Mouse (Mus musculus): ENCODE data around the gene Pkd1l2. TPM values are rescaled to one million over a fixed set of nuclear protein-coding genes. Genes with fewer than 3 reads are reported as not detected.

Gene Pkd1l2
- polyA plus RNA-seq (2012; rRNA removed) (not detected in 2 replicates), polyA plus RNA-seq (2014; fragmentation: Nextera tagmentation; extraction: Ambion mirVana) (not detected in 2 replicates)

- TF ChIP-seq CTCF (IDR thresholded peaks at IDR 0.05; ENCODE audit: low read depth) (no peak), EP300 (IDR thresholded peaks at IDR 0.05; ENCODE audit: low read depth) (no peak)
- Histone ChIP-seq H3K36me3 (replicated peaks; ENCODE audit: control insufficient read depth, insufficient read depth, low read depth) (no peaks in the 10 kb centered on the region), H3K4me3 (ENCODE audit: insufficient read depth in 1 of 2, low read depth in 2 of 2, low read length in 2 of 2) (no peak within 1 kb of the TSS), H3K9me3 (ENCODE audit: control insufficient read depth, low read length) (no peaks in the 10 kb centered on the region), H3K4me1 (replicated peaks; ENCODE audit: control insufficient read depth in 2 of 2, insufficient read depth in 2 of 2, low read length in 1 of 2) (peaks cover 46 to 64% of the 10 kb centered on the region in 2 experiments), H3K27me3 (ENCODE audit: control insufficient read depth, insufficient read depth, low read length) (no peaks in the 10 kb centered on the region), H3K27ac (peak within 1 kb of the TSS; percentile 52), H3K4me2 (ENCODE audit: low read depth) (peak within 1 kb of the TSS; percentile 40), H3K9ac (replicated peaks) (peak within 1 kb of the TSS; percentile 31)
- ATAC-seq (ENCODE audit: insufficient read depth), result no peak
- no peak for DNase-seq (ENCODE audit: low read depth in 3 of 3, low spot score in 3 of 3)
- WGBS (ENCODE audit: insufficient replicate concordance), result 47% methylated on average over 8 of the region's 8 CpGs
Observed at GRCm38 (mm10) chr8:117082399-117082872, at the start of gene Pkd1l2. Gene Pkd1l2, minus strand, starts transcription at chr8:117082449.

- Histone ChIP-seq H3K9me3 (ENCODE audit: control insufficient read depth, low read length) (no peaks in the 10 kb centered on the region), H3K4me3 (ENCODE audit: insufficient read depth in 1 of 2, low read depth in 2 of 2, low read length in 2 of 2) (no peak overlapping the region), H3K4me2 (ENCODE audit: low read depth) (no peak overlapping the region), H3K36me3 (replicated peaks; ENCODE audit: control insufficient read depth, insufficient read depth, low read depth) (no peaks in the 10 kb centered on the region), H3K4me1 (replicated peaks; ENCODE audit: control insufficient read depth in 2 of 2, insufficient read depth in 2 of 2, low read length in 1 of 2) (no peaks in the 10 kb centered on the region), H3K27me3 (ENCODE audit: control insufficient read depth, insufficient read depth, low read length) (no peaks in the 10 kb centered on the region), H3K27ac (no peak overlapping the region), H3K9ac (replicated peaks) (no peak overlapping the region)
- ATAC-seq (ENCODE audit: insufficient read depth), result no peak
- DNase-seq (ENCODE audit: low read depth in 3 of 3, low spot score in 3 of 3), result no peak
- 34% methylated on average over 8 of the region's 8 CpGs for WGBS (ENCODE audit: insufficient replicate concordance)
- TF ChIP-seq CTCF (IDR thresholded peaks at IDR 0.05; ENCODE audit: low read depth), result peak; percentile 68
- TF ChIP-seq EP300 (IDR thresholded peaks at IDR 0.05; ENCODE audit: low read depth), result no peak
Observed at GRCm38 (mm10) chr8:117127063-117127462, 44.8 kb upstream of the Pkd1l2 start.

GRCm38 (mm10) chr8:117126411-117126810, 44.2 kb upstream of the Pkd1l2 start:
- TF ChIP-seq CTCF (IDR thresholded peaks at IDR 0.05; ENCODE audit: low read depth) (no peak), EP300 (IDR thresholded peaks at IDR 0.05; ENCODE audit: low read depth) (no peak)
- no peak overlapping the region for H3K9ac ChIP-seq (replicated peaks)
- no peak overlapping the region for H3K4me3 ChIP-seq (ENCODE audit: insufficient read depth in 1 of 2, low read depth in 2 of 2, low read length in 2 of 2)
- no peaks in the 10 kb centered on the region for H3K9me3 ChIP-seq (ENCODE audit: control insufficient read depth, low read length)
- no peaks in the 10 kb centered on the region for H3K4me1 ChIP-seq (replicated peaks; ENCODE audit: control insufficient read depth in 2 of 2, insufficient read depth in 2 of 2, low read length in 1 of 2)
- ATAC-seq (ENCODE audit: insufficient read depth), result no peak
- no peaks in the 10 kb centered on the region for H3K27me3 ChIP-seq (ENCODE audit: control insufficient read depth, insufficient read depth, low read length)
- no peak for DNase-seq (ENCODE audit: low read depth in 3 of 3, low spot score in 3 of 3)
- WGBS (ENCODE audit: insufficient replicate concordance), result 60% methylated on average over 3 of the region's 3 CpGs
- no peak overlapping the region for H3K27ac ChIP-seq
- H3K36me3 ChIP-seq (replicated peaks; ENCODE audit: control insufficient read depth, insufficient read depth, low read depth), result no peaks in the 10 kb centered on the region
- no peak overlapping the region for H3K4me2 ChIP-seq (ENCODE audit: low read depth)

- Histone ChIP-seq H3K27me3 (ENCODE audit: control insufficient read depth, insufficient read depth, low read length) (no peaks in the 10 kb centered on the region), H3K4me1 (replicated peaks; ENCODE audit: control insufficient read depth in 2 of 2, insufficient read depth in 2 of 2, low read length in 1 of 2) (0 out of 4 replicates have a peak, but pooled peaks cover 0 to 1% of the 10 kb centered on the region in 2 experiments), H3K27ac (no peak overlapping the region), H3K9me3 (ENCODE audit: control insufficient read depth, low read length) (no peaks in the 10 kb centered on the region), H3K9ac (replicated peaks) (no peak overlapping the region), H3K4me3 (ENCODE audit: insufficient read depth in 1 of 2, low read depth in 2 of 2, low read length in 2 of 2) (no peak overlapping the region), H3K36me3 (replicated peaks; ENCODE audit: control insufficient read depth, insufficient read depth, low read depth) (no peaks in the 10 kb centered on the region), H3K4me2 (ENCODE audit: low read depth) (no peak overlapping the region)
- ATAC-seq (ENCODE audit: insufficient read depth) (no peak), DNase-seq (ENCODE audit: low read depth in 3 of 3, low spot score in 3 of 3) (no peak)
- TF ChIP-seq EP300 (IDR thresholded peaks at IDR 0.05; ENCODE audit: low read depth), result no peak
- no peak for TF ChIP-seq CTCF (IDR thresholded peaks at IDR 0.05; ENCODE audit: low read depth)
- 66% methylated on average over 3 of the region's 3 CpGs for WGBS (ENCODE audit: insufficient replicate concordance)
Observed at GRCm38 (mm10) chr8:117125854-117126253, 43.6 kb upstream of the Pkd1l2 start.

GRCm38 (mm10) chr8:117123850-117124633, 41.8 kb upstream of the Pkd1l2 start:
- Histone ChIP-seq H3K27ac (no peak overlapping the region), H3K4me3 (ENCODE audit: insufficient read depth in 1 of 2, low read depth in 2 of 2, low read length in 2 of 2) (no peak overlapping the region), H3K36me3 (replicated peaks; ENCODE audit: control insufficient read depth, insufficient read depth, low read depth) (no peaks in the 10 kb centered on the region), H3K27me3 (ENCODE audit: control insufficient read depth, insufficient read depth, low read length) (no peaks in the 10 kb centered on the region), H3K9me3 (ENCODE audit: control insufficient read depth, low read length) (no peaks in the 10 kb centered on the region), H3K9ac (replicated peaks) (no peak overlapping the region), H3K4me1 (replicated peaks; ENCODE audit: control insufficient read depth in 2 of 2, insufficient read depth in 2 of 2, low read length in 1 of 2) (0 out of 4 replicates have a peak, but pooled peaks cover 0 to 1% of the 10 kb centered on the region in 2 experiments), H3K4me2 (ENCODE audit: low read depth) (no peak overlapping the region)
- ATAC-seq (ENCODE audit: insufficient read depth) (no peak), DNase-seq (ENCODE audit: low read depth in 3 of 3, low spot score in 3 of 3) (no peak)
- TF ChIP-seq CTCF (IDR thresholded peaks at IDR 0.05; ENCODE audit: low read depth) (no peak), EP300 (IDR thresholded peaks at IDR 0.05; ENCODE audit: low read depth) (no peak)
- WGBS (ENCODE audit: insufficient replicate concordance), result 54% methylated on average over 13 of the region's 13 CpGs
